Mouse (Mus musculus): ENCODE results near the gene Gm20388. TPM values are rescaled to one million over a fixed set of nuclear protein-coding genes. Genes with fewer than 3 reads are reported as not detected.

Gm20388 gene
- polyA plus RNA-seq, 1 experiment from 2014 or later, result 3.6 TPM

- no peak overlapping the region; the same call in 1 of the 2 replicates for H3K27ac ChIP-seq (replicated peaks)
- H3K27me3 ChIP-seq (replicated peaks; ENCODE audit: low read depth, poor library complexity, severe bottlenecking), result no peaks in the 10 kb centered on the region
- peaks cover 32% of the 10 kb centered on the region for H3K36me3 ChIP-seq (replicated peaks)
- no peaks in the 10 kb centered on the region for H3K9me3 ChIP-seq
- DNase-seq (ENCODE audit: low spot score), result no peak
- H3K4me3 ChIP-seq, result no peak overlapping the region
- WGBS, result 86% methylated on average over 5 of the region's 5 CpGs
- no peaks in the 10 kb centered on the region for H3K4me1 ChIP-seq
Observed at GRCm38 (mm10) chr8:122794175-122794454, 2883.5 kb downstream of the Gm20388 start.

DNA sequence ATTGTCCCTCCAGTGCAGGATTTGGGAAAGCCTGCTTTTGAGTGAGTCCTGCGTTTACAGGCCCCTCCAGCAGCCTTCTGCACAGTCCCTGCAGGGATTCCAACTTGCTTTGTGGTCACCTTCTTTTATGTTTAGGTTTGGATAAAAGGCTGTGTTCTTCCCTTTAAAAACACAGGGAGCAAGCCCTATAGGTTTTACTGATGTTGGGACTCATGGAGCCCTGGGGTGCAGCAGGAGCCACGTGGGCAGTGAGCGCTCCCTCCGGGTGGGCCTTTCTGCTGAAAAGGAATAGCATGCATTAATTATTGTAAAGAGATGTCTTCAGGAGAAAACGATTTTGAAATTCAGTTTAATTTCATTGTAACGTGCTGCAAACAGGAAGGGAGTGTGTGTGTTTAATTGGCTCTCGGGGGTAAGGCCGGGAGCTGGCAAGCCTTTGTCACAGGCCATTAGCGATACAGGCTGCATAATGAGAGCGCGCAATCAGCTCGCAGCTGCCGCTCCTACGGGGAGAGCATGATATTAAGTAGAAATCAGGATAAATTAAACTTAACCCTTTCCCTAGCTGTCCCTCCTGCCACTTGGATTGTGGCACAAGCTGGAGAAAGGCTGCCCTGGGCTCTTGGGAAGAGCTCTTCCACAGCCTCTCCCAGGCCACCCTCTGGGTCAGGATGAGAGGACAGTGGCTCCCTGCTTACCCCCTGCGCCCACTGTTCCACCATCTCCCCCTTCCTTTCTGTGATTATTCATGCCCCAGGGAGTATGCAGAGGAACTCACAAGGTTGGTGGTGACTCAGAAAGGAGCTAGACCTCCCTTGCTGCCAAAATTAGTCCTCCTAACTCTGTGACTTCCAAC, 2893.5 kb downstream of the Gm20388 start:
- DNase-seq (ENCODE audit: low spot score), result peak; percentile 28
- Histone ChIP-seq H3K36me3 (replicated peaks) (peaks cover 15% of the 10 kb centered on the region), H3K9me3 (no peaks in the 10 kb centered on the region), H3K27ac (replicated peaks) (peak overlapping the region; percentile 27; the same call in 1 of the 2 replicates), H3K4me3 (no peak overlapping the region), H3K27me3 (replicated peaks; ENCODE audit: low read depth, poor library complexity, severe bottlenecking) (peaks cover 37% of the 10 kb centered on the region), H3K4me1 (peaks cover 34% of the 10 kb centered on the region)
- WGBS, result 25% methylated on average over 15 of the region's 15 CpGs

DNA sequence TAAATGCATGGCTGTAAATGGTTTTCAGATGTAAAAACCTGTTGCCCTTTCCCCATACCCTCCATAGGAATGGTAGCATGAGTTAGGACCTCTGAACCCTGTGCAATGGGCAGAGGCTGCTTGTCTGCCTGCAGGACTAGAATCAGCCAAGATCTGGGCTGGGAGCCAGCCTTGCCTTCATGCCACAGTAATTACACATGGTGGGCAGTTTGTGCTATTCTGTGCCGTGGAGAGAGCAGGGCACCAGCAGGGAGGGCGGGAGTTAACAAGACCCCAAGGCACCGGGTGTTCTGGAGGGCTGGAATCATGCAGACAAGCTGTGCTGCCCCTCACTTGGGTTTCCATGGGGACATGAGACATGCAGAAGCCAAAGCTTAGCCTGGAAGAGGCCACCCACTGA, 2894.7 kb downstream of the Gm20388 start:
- DNase-seq (ENCODE audit: low spot score), result no peak
- H3K4me3 ChIP-seq, result no peak overlapping the region
- peaks cover 37% of the 10 kb centered on the region for H3K27me3 ChIP-seq (replicated peaks; ENCODE audit: low read depth, poor library complexity, severe bottlenecking)
- H3K4me1 ChIP-seq, result peaks cover 34% of the 10 kb centered on the region
- peaks cover 15% of the 10 kb centered on the region for H3K36me3 ChIP-seq (replicated peaks)
- 69% methylated on average over 3 of the region's 3 CpGs for WGBS
- no peaks in the 10 kb centered on the region for H3K9me3 ChIP-seq
- 0 out of 2 replicates have a peak overlapping the region, but pooled peaks have one; percentile 19 for H3K27ac ChIP-seq (replicated peaks)

GRCm38 (mm10) chr8:122806956-122807538, 2896.4 kb downstream of the Gm20388 start:
- 76% methylated on average over 7 of the region's 7 CpGs for WGBS
- Histone ChIP-seq H3K27ac (replicated peaks) (no peak overlapping the region; the same call in 1 of the 2 replicates), H3K4me1 (peaks cover 34% of the 10 kb centered on the region)

DNA sequence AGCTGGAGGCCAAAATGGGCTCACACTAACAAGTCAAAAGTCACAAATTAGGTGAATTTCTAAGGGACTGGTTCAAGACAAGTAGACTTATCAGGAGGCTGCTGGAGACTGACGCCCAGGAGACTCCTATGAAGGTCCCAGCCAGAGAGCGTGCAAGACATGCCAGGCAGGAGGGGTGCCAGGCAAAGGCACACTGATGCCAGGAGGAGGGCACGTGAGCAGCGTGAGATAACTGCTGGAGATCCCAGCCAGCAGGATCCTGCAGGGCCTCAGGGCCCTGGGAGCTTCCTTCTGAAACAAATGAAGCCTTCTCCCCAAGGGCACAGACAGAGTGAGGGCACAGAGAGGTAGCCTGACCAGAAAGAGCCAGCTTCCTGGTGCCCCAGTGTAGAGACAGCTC, 2897.3 kb downstream of the Gm20388 start:
- no peak overlapping the region for H3K4me3 ChIP-seq
- no peak overlapping the region for H3K27ac ChIP-seq (replicated peaks)
- no peaks in the 10 kb centered on the region for H3K9me3 ChIP-seq
- H3K4me1 ChIP-seq, result peaks cover 34% of the 10 kb centered on the region
- H3K36me3 ChIP-seq (replicated peaks), result peaks cover 28% of the 10 kb centered on the region
- no peak for DNase-seq (ENCODE audit: low spot score)
- H3K27me3 ChIP-seq (replicated peaks; ENCODE audit: low read depth, poor library complexity, severe bottlenecking), result peaks cover 24% of the 10 kb centered on the region
- 84% methylated on average over 4 of the region's 4 CpGs for WGBS

More at GRCm38 (mm10) chr8:122806956-122807538, 2896.4 kb downstream of the Gm20388 start:
- no peak overlapping the region for H3K4me3 ChIP-seq
- H3K27me3 ChIP-seq (replicated peaks; ENCODE audit: low read depth, poor library complexity, severe bottlenecking), result peaks cover 33% of the 10 kb centered on the region
- DNase-seq (ENCODE audit: low spot score), result no peak
- peaks cover 27% of the 10 kb centered on the region for H3K36me3 ChIP-seq (replicated peaks)
- H3K9me3 ChIP-seq, result no peaks in the 10 kb centered on the region

- no peak overlapping the region for H3K27ac ChIP-seq (replicated peaks)
- DNase-seq (ENCODE audit: low spot score), result no peak
- peaks cover 40% of the 10 kb centered on the region for H3K36me3 ChIP-seq (replicated peaks)
- H3K4me3 ChIP-seq, result no peak overlapping the region
- WGBS, result 87% methylated on average over 8 of the region's 8 CpGs
- no peaks in the 10 kb centered on the region for H3K9me3 ChIP-seq
- peaks cover 11% of the 10 kb centered on the region for H3K27me3 ChIP-seq (replicated peaks; ENCODE audit: low read depth, poor library complexity, severe bottlenecking)
- H3K4me1 ChIP-seq, result peaks cover 10% of the 10 kb centered on the region
Observed at GRCm38 (mm10) chr8:122810376-122810775, 2899.7 kb downstream of the Gm20388 start.

GRCm38 (mm10) chr8:122811870-122812494, 2901.3 kb downstream of the Gm20388 start:
- WGBS, result 90% methylated on average over 16 of the region's 16 CpGs
- Histone ChIP-seq H3K27me3 (replicated peaks; ENCODE audit: low read depth, poor library complexity, severe bottlenecking) (no peaks in the 10 kb centered on the region; the same call in 1 of the 2 replicates), H3K27ac (replicated peaks) (no peak overlapping the region; the same call in 1 of the 2 replicates)

GRCm38 (mm10) chr8:122812610-122813250, 2902.1 kb downstream of the Gm20388 start:
- H3K9me3 ChIP-seq, result no peaks in the 10 kb centered on the region
- no peak overlapping the region; the same call in 1 of the 2 replicates for H3K27ac ChIP-seq (replicated peaks)
- WGBS, result 78% methylated on average over 14 of the region's 14 CpGs
- H3K4me1 ChIP-seq, result peaks cover 11% of the 10 kb centered on the region
- no peak for DNase-seq (ENCODE audit: low spot score)
- peaks cover 48% of the 10 kb centered on the region for H3K36me3 ChIP-seq (replicated peaks)
- H3K4me3 ChIP-seq, result no peak overlapping the region
- 0 out of 2 replicates have a peak, but pooled peaks cover 3% of the 10 kb centered on the region for H3K27me3 ChIP-seq (replicated peaks; ENCODE audit: low read depth, poor library complexity, severe bottlenecking)

More at GRCm38 (mm10) chr8:122811870-122812494, 2901.3 kb downstream of the Gm20388 start:
- H3K4me3 ChIP-seq, result no peak overlapping the region
- H3K9me3 ChIP-seq, result no peaks in the 10 kb centered on the region
- H3K4me1 ChIP-seq, result peaks cover 4% of the 10 kb centered on the region; the same call in 1 of the 2 replicates
- no peak for DNase-seq (ENCODE audit: low spot score)
- peaks cover 44% of the 10 kb centered on the region for H3K36me3 ChIP-seq (replicated peaks)

- no peak overlapping the region for H3K4me3 ChIP-seq
- peaks cover 48% of the 10 kb centered on the region for H3K36me3 ChIP-seq (replicated peaks)
- H3K27ac ChIP-seq (replicated peaks), result no peak overlapping the region
- H3K27me3 ChIP-seq (replicated peaks; ENCODE audit: low read depth, poor library complexity, severe bottlenecking), result 0 out of 2 replicates have a peak, but pooled peaks cover 3% of the 10 kb centered on the region
- no peaks in the 10 kb centered on the region for H3K9me3 ChIP-seq
- 19% methylated on average over 7 of the region's 7 CpGs for WGBS
- H3K4me1 ChIP-seq, result peaks cover 19% of the 10 kb centered on the region
- DNase-seq (ENCODE audit: low spot score), result no peak
Observed at GRCm38 (mm10) chr8:122814608-122815007, 2904.0 kb downstream of the Gm20388 start.

GRCm38 (mm10) chr8:122816965-122817364, 2906.3 kb downstream of the Gm20388 start:
- Histone ChIP-seq H3K9me3 (no peaks in the 10 kb centered on the region), H3K27ac (replicated peaks) (no peak overlapping the region), H3K27me3 (replicated peaks; ENCODE audit: low read depth, poor library complexity, severe bottlenecking) (0 out of 2 replicates have a peak, but pooled peaks cover 3% of the 10 kb centered on the region), H3K36me3 (replicated peaks) (peaks cover 37% of the 10 kb centered on the region), H3K4me1 (peaks cover 19% of the 10 kb centered on the region), H3K4me3 (no peak overlapping the region)
- DNase-seq (ENCODE audit: low spot score), result no peak
- WGBS, result 89% methylated on average over 6 of the region's 6 CpGs

DNA sequence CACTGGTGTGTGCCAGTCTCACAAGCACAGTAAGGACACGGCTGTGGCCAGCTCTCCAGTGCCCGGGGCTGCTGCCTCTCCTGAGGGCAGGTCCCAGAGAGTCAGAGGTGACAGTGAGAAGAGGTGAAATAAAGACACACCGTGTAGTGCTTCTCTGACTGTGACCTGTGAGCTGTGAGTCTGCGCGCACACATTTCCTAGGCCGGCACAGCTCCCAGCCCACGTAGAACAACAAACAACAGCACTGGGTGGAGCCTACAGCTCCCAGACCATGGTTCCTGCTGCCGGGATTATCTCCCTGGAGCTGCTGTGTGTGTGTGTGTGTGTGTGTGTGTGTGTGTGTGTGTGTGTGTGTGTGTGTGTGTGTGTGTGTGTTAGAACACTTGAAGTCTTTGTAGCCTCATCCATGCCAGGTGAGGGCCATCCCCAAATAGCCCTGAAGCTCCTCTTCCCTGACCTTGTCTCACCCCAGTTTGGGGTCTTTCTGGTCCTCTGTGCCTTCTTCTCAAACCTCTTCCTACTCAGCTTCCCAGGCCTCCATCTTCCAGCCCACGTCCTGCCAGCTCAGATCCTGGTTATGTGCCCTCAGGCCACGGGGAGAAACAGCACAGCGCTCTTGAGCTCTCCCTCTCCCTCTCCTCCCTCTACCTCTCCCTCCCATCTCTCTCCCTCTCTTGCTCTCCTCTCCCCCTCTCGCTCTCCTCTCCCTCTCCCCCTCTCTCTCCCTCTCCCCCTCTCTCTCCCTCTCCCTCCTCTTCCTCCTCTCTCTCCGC, 2907.3 kb downstream of the Gm20388 start:
- peak; percentile 35 for DNase-seq (ENCODE audit: low spot score)
- Histone ChIP-seq H3K27me3 (replicated peaks; ENCODE audit: low read depth, poor library complexity, severe bottlenecking) (0 out of 2 replicates have a peak, but pooled peaks cover 3% of the 10 kb centered on the region), H3K27ac (replicated peaks) (peak overlapping the region; percentile 59), H3K4me1 (peaks cover 19% of the 10 kb centered on the region), H3K4me3 (no peak overlapping the region), H3K9me3 (no peaks in the 10 kb centered on the region), H3K36me3 (replicated peaks) (peaks cover 28% of the 10 kb centered on the region)
- 38% methylated on average over 13 of the region's 13 CpGs for WGBS

Measured in embryonic facial prominence, embryonic 10.5 days (tissue).